Mouse (Mus musculus) CH12.LX (cell line): ENCODE data around the gene Coro2b. TPM values are rescaled to one million over a fixed set of nuclear protein-coding genes. Genes with fewer than 3 reads are reported as not detected.

Experiments used
- DNase-seq: peaks from one replicate; pipeline ENCODE4 v3.0.0-alpha.2; 2013; ENCODE audit errors: extremely low read depth
- H3K27ac ChIP-seq: 2 replicates; pipeline ENCODE4 v1.5.1; 2012; ENCODE audit warnings: low read depth, mild to moderate bottlenecking, control low read depth, moderate library complexity; ENCODE audit not compliant: insufficient read depth
- H3K27me3 ChIP-seq: replicated peaks from 2 replicates; pipeline ENCODE3; 2012; ENCODE audit warnings: inconsistent platforms
- H3K36me3 ChIP-seq, 2 experiments: replicated peaks in 1 of 2; 2 replicates each; pipeline versions ENCODE3 to v1.6.1; 2012; ENCODE audit warnings: inconsistent platforms in 1 of 2, low read length in 1 of 2, mild to moderate bottlenecking in 1 of 2, mixed read lengths in 1 of 2, moderate library complexity in 1 of 2; ENCODE audit not compliant: control insufficient read depth in 1 of 2, insufficient read depth in 1 of 2
- H3K4me1 ChIP-seq, 2 experiments: 2 replicates each; pipeline ENCODE4 v1.6.1; 2012; ENCODE audit warnings: inconsistent platforms in 1 of 2, moderate library complexity in 1 of 2; ENCODE audit not compliant: insufficient read depth in 2 of 2, control insufficient read depth in 1 of 2
- H3K4me2 ChIP-seq: 2 replicates; pipeline ENCODE4 v1.6.1; 2012; ENCODE audit warnings: low read depth, mild to moderate bottlenecking, control low read depth; ENCODE audit not compliant: poor library complexity, insufficient read depth, severe bottlenecking
- H3K4me3 ChIP-seq, 3 experiments: fragments of 150-350 bp in 1 of 3; sonication (generic) in 1 of 3; replicated peaks in 1 of 3; 2 replicates each; pipeline versions ENCODE3 to v1.5.1; 2011 to 2012; ENCODE audit warnings: low read depth in 2 of 3, low read length in 2 of 3, mild to moderate bottlenecking in 2 of 3, moderate library complexity in 2 of 3, control low read depth in 1 of 3, improper control_type of control experiment in 1 of 3, inconsistent platforms in 1 of 3, mixed read lengths in 1 of 3; ENCODE audit not compliant: poor library complexity in 1 of 3
- H3K79me2 ChIP-seq: replicated peaks from 2 replicates; pipeline ENCODE4 v1.6.1; 2012; ENCODE audit warnings: mild to moderate bottlenecking, moderate library complexity; ENCODE audit not compliant: control insufficient read depth, poor library complexity, insufficient read depth, severe bottlenecking; ENCODE audit errors: extremely low read depth
- H3K9ac ChIP-seq: 2 replicates; pipeline ENCODE4 v1.6.1; 2012; ENCODE audit warnings: low read depth, mild to moderate bottlenecking, control low read depth, moderate library complexity; ENCODE audit not compliant: insufficient read depth
- H3K9me3 ChIP-seq: replicated peaks from 2 replicates; pipeline ENCODE3; 2012; ENCODE audit warnings: low read length, inconsistent platforms, mixed read lengths
- BHLHE40 ChIP-seq: IDR thresholded peaks from 2 replicates; pipeline ENCODE4 v1.6.1; 2011; ENCODE audit warnings: mild to moderate bottlenecking, low read depth, low read length, improper control_type of control experiment
- CTCF ChIP-seq, 2 experiments: IDR thresholded peaks in 1 of 2; conservative IDR thresholded peaks in 1 of 2; 2 replicates each; pipeline ENCODE4 v1.5.1; 2011 to 2012; ENCODE audit warnings: low read depth in 2 of 2, low read length in 2 of 2, improper control_type of control experiment in 1 of 2, inconsistent platforms in 1 of 2, mild to moderate bottlenecking in 1 of 2, moderate library complexity in 1 of 2
- ETS1 ChIP-seq: conservative IDR thresholded peaks from 2 replicates; pipeline ENCODE4 v1.6.1; 2012; ENCODE audit warnings: low read depth, mild to moderate bottlenecking, inconsistent platforms, low read length, improper control_type of control experiment, moderate library complexity
- IRF4 ChIP-seq: IDR thresholded peaks from 2 replicates; pipeline ENCODE4 v1.6.1; 2014; ENCODE audit warnings: low read depth, mild to moderate bottlenecking, inconsistent platforms, low read length, improper control_type of control experiment
- MAX ChIP-seq: IDR thresholded peaks from 2 replicates; pipeline ENCODE4 v1.6.1; 2011; ENCODE audit warnings: low read length, improper control_type of control experiment
- MXI1 ChIP-seq: IDR thresholded peaks from 2 replicates; pipeline ENCODE4 v1.6.1; 2011; ENCODE audit warnings: mild to moderate bottlenecking, low read depth, low read length, improper control_type of control experiment
- MYC ChIP-seq: IDR thresholded peaks from 2 replicates; pipeline ENCODE4 v1.6.1; 2011; ENCODE audit warnings: low read depth, mild to moderate bottlenecking, improper control_type of control experiment, low read length
- NELFE ChIP-seq: IDR thresholded peaks from 2 replicates; pipeline ENCODE4 v1.6.1; 2011; ENCODE audit warnings: low read depth, low read length, improper control_type of control experiment
- NRF1 ChIP-seq: IDR thresholded peaks from 2 replicates; pipeline ENCODE4 v1.6.1; 2014; ENCODE audit warnings: low read depth, mild to moderate bottlenecking, inconsistent platforms, low read length, improper control_type of control experiment, moderate library complexity
- POLR2A ChIP-seq: IDR thresholded peaks from 2 replicates; pipeline ENCODE4 v1.6.1; 2011; ENCODE audit warnings: low read depth, mild to moderate bottlenecking, improper control_type of control experiment, low read length
- POLR2AphosphoS2 ChIP-seq: IDR thresholded peaks from 2 replicates; pipeline ENCODE4 v1.6.1; 2011; ENCODE audit warnings: low read depth, low read length, improper control_type of control experiment
- RAD21 ChIP-seq: IDR thresholded peaks from 2 replicates; pipeline ENCODE4 v1.6.1; 2011; ENCODE audit warnings: low read depth, mild to moderate bottlenecking, low read length, improper control_type of control experiment, moderate library complexity
- UBTF ChIP-seq: IDR thresholded peaks from 2 replicates; pipeline ENCODE4 v1.6.1; 2012; ENCODE audit warnings: low read depth, mild to moderate bottlenecking, inconsistent platforms, low read length, improper control_type of control experiment, moderate library complexity
- USF2 ChIP-seq: conservative IDR thresholded peaks from 2 replicates; pipeline ENCODE4 v1.6.1; 2011; ENCODE audit warnings: low read depth, low read length, improper control_type of control experiment
- dilution Hi-C: fragments of 300-500 bp; cut with MboI; formaldehyde crosslinking; loops from 2 replicates; pipeline ENCODE4 v1.14.3; 2020; ENCODE audit warnings: low sequenced_read_pairs; ENCODE audit not compliant: extremely low pct_unique_long_range_greater_than_20kb, extremely low pct_ligation_motif_present
- in situ Hi-C: fragments of 300-500 bp; cut with MboI; formaldehyde crosslinking; loops from 3 replicates; pipeline ENCODE4 v1.14.3; 2019; ENCODE audit warnings: low sequenced_read_pairs, low pct_ligation_motif_present, low pct_unique_long_range_greater_than_20kb, mixed read lengths
- polyA plus RNA-seq: library from polyadenylated mRNA; unstranded; fragments of >175 nt; gene quantifications from 2 replicates; pipeline ENCODE4 v1.2.1, GENCODE M21; 2012; ENCODE audit warnings: low read depth; ENCODE audit not compliant: insufficient read length
- total RNA-seq, 2 experiments: library from RNA; depleted of rRNA; stranded (reverse); fragments of 300-350 nt in 1 of 2; fragments of >200 nt in 1 of 2; gene quantifications; 2 replicates each; pipeline ENCODE4 v1.2.3; 2012 to 2014

Coro2b gene
- total and polyA plus RNA-seq, 3 experiments, result 0.77 to 3.2 (median 0.85) TPM

DNA sequence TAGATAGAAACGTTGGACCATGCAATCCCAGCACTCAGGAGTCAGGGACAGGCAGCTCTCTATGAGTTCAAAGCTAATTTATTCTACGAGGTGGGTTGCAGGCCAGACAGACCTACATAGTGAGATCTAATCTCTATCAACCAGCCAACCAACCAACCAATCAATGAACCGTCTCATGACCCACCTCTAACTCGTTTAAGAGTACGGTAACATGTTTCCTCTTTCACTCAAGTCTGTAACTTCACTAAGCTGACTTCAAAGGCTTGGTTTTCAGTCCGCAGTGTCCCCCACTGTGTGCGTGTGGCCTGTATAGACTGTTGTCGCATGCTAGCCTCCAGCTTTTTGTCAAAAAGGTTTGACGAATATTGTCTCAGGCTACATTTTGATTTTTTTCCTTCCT is 147.1 kb downstream of the Coro2b start:
- Histone ChIP-seq H3K9me3 (no peaks in the 10 kb centered on the region), H3K79me2 (no peaks in the 10 kb centered on the region), H3K4me1 (peaks cover 1 to 13% of the 10 kb centered on the region in 2 experiments; a peak in 3 of 4 replicates), H3K9ac (no peak overlapping the region), H3K4me2 (no peak overlapping the region), H3K4me3 (no peak overlapping the region), H3K27ac (no peak overlapping the region), H3K27me3 (no peaks in the 10 kb centered on the region), H3K36me3 (no peaks in the 10 kb centered on the region)
- in situ Hi-C loops (no loop called here), dilution Hi-C loops (no loop called here)
- no peak for DNase-seq
- no peak for TF ChIP-seq UBTF
- no peak for TF ChIP-seq CTCF (conservative IDR thresholded peaks at IDR 0.05 in 1 of 2, IDR thresholded peaks at IDR 0.05 in 1 of 2; ENCODE audit: low read depth in 2 of 2, low read length in 2 of 2)
- TF ChIP-seq RAD21, result no peak
- TF ChIP-seq ETS1, result no peak
- TF ChIP-seq NRF1, result no peak
- no peak for TF ChIP-seq MAX
- no peak for TF ChIP-seq IRF4
- TF ChIP-seq BHLHE40, result no peak
- TF ChIP-seq POLR2AphosphoS2, result no peak
- TF ChIP-seq POLR2A, result no peak
- TF ChIP-seq USF2, result no peak

DNA sequence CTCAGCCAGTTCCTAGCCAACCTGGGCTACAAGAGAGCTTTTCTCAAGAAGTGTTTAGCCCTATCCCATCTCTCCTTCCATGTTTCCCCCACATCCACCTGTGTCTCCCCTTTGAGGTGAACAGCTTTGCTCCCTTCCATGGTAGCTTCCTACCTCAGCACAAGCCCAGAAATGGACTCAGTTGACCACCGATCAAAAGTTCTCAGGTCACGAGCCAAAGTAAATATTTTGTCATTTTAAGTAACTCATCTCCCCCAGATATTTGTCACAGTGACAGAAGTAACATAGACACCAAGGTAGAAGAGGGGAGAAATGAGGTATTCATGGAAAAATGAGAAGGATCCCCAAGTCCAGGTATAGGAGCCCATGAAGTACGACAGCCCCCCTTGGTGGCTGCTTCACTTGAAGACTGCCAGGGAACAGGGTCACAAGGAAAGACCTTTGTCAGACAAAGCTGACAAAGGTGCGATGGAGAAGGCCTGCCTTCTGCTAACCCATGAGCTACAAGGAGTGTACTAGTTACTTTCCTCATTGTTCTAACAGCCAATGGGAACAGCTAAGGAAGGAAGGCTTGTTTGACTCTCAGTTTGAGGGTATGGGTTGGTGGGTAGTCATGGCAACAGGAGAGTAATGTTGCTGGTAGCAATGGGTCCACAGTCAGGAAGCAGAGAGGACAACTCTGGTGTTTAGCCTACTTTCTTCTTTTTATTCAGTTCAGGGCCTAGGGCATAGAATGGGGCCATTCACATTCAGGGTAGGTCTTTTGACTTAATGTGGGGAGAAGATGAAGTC is 150.9 kb downstream of the Coro2b start:
- Histone ChIP-seq H3K79me2 (no peaks in the 10 kb centered on the region), H3K36me3 (peaks cover 0 to 6% of the 10 kb centered on the region in 2 experiments), H3K4me1 (peaks cover 0 to 8% of the 10 kb centered on the region in 2 experiments; a peak in 2 of 4 replicates), H3K27me3 (no peaks in the 10 kb centered on the region), H3K9ac (no peak overlapping the region), H3K9me3 (no peaks in the 10 kb centered on the region), H3K4me3 (no peak overlapping the region), H3K27ac (no peak overlapping the region), H3K4me2 (no peak overlapping the region)
- dilution Hi-C loops, result no loop called here
- TF ChIP-seq MXI1 (no peak), RAD21 (no peak), NELFE (no peak), MYC (no peak)
- no peak for DNase-seq
- in situ Hi-C loops, result no loop called here
